In the genomic region with DNA sequence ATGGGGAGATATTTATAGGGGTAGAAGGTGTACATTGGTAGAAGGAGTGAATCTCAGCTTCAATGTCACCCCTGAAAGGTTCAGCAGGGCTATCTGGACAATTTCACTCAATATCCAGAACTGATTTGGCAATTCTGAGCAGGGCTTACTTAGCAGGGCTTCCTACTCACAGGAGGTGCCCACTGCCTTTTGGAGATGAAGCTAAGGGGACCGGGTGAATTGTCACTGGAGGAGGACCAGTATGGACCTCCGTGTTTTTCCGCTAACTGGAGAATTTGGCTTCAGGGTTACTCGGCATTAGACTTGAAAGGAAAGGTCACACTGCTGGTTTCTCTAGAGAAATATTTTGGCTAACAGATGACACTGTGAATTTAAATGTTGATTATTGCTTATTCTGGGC, we compare ENCODE assay signal across 28 mouse cellular contexts.
"Had no signal": no experiment of that assay in that cellular context is flagged by ENCODE, and none has a peak within 500 bp of the region (broad histone marks: within the 10 kb centered on the region; RNA-seq: fewer than 3 reads in every experiment).

No protein-coding gene starts in this region.

- H3K4me3 ChIP-seq: embryonic facial prominence, embryonic 10.5 days; embryonic facial prominence, embryonic 12.5 days; embryonic facial prominence, embryonic 13.5 days; embryonic facial prominence, embryonic 15.5 days; erythroblast, embryonic 14.5 days; forebrain, embryonic 10.5 days; forebrain, embryonic 12.5 days; forebrain, embryonic 13.5 days; forebrain, embryonic 15.5 days; gastrocnemius, adult 2 months; heart, adult 2 months had no signal

- ATAC-seq: forebrain, embryonic 13.5 days; forebrain, embryonic 14.5 days; forebrain, embryonic 15.5 days; forebrain, embryonic 16.5 days; forebrain, postnatal 0 days had no signal

- H3K9ac ChIP-seq: embryonic facial prominence, embryonic 12.5 days; embryonic facial prominence, embryonic 13.5 days; embryonic facial prominence, embryonic 15.5 days; forebrain, embryonic 12.5 days; forebrain, embryonic 13.5 days; forebrain, embryonic 15.5 days; forebrain, postnatal 0 days had no signal

- H3K27ac ChIP-seq: embryonic facial prominence, embryonic 10.5 days; embryonic facial prominence, embryonic 12.5 days; embryonic facial prominence, embryonic 13.5 days; embryonic facial prominence, embryonic 15.5 days; forebrain, embryonic 10.5 days; forebrain, embryonic 12.5 days; forebrain, embryonic 13.5 days; forebrain, embryonic 15.5 days; gastrocnemius, adult 2 months; heart, adult 2 months had no signal

- H3K4me1 ChIP-seq: embryonic facial prominence, embryonic 12.5 days had no signal

- DNase-seq: cerebellum, adult 2 months; cerebellum, adult 8-10 months; cerebellum, adult 9-10 months; cerebellum, adult 9-11 months; cerebellum, postnatal 10 days; cerebellum, postnatal 14 days; cerebellum, postnatal 25 days; cerebellum, postnatal 36 days; embryo, embryonic 11 days; forebrain, postnatal 0 days; gastrocnemius, adult 2 months; gastrocnemius, postnatal 10 days; gastrocnemius, postnatal 14 days; gastrocnemius, postnatal 25 days; gastrocnemius, postnatal 36 days; heart, adult 18-20 months; heart, adult 2 months had no signal

- H3K9me3 ChIP-seq: embryonic facial prominence, embryonic 10.5 days; embryonic facial prominence, embryonic 12.5 days; embryonic facial prominence, embryonic 13.5 days; embryonic facial prominence, embryonic 15.5 days; forebrain, embryonic 10.5 days; forebrain, embryonic 12.5 days; forebrain, embryonic 13.5 days; forebrain, embryonic 15.5 days had no signal

- H3K36me3 ChIP-seq: embryonic facial prominence, embryonic 10.5 days; embryonic facial prominence, embryonic 12.5 days; embryonic facial prominence, embryonic 13.5 days; embryonic facial prominence, embryonic 15.5 days; forebrain, embryonic 10.5 days; forebrain, embryonic 12.5 days; forebrain, embryonic 15.5 days had no signal

- H3K4me2 ChIP-seq: embryonic facial prominence, embryonic 12.5 days; embryonic facial prominence, embryonic 13.5 days; embryonic facial prominence, embryonic 15.5 days; forebrain, embryonic 12.5 days; forebrain, embryonic 13.5 days; forebrain, embryonic 15.5 days had no signal
